Mouse (Mus musculus): ENCODE measurements around the gene Nnmt. TPM values are rescaled to one million over a fixed set of nuclear protein-coding genes. Genes with fewer than 3 reads are reported as not detected.

Nnmt gene
- polyA plus RNA-seq, 2 experiments, result 2.9 to 13.4 TPM

DNA sequence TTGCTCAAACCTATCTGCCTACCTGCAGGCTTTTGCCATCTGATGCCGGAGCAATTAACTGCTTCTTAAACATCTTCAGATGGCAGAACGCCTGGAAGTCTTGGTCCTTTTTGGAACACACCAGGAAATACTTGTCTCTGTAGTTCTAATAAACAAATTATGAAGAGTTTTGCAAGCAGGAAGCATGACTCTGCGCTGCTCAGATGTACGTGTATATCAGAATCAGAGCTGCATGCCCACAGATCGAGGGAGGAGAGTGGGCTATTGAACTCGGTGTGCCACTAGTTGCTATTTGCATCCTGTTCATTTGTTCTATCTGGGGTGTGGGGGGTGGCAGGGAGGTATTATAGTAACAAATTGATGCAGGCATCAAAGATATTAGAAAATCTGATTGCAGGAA lies 28.2 kb upstream of the Nnmt start:
- H3K36me3 ChIP-seq (ENCODE audit: control insufficient read depth, insufficient read depth, low read length), result no peaks in the 10 kb centered on the region
- 67% methylated on average over 6 of the region's 6 CpGs for WGBS
- no peak overlapping the region for H3K27ac ChIP-seq (replicated peaks; ENCODE audit: low read depth, low read length)
- no peaks in the 10 kb centered on the region for H3K27me3 ChIP-seq (ENCODE audit: control insufficient read depth, insufficient read depth, low read length)
- H3K4me1 ChIP-seq (ENCODE audit: control insufficient read depth, insufficient read depth, low read length), result no peaks in the 10 kb centered on the region
- DNase-seq (ENCODE audit: low spot score) (peak; percentile 1), ATAC-seq (ENCODE audit: low FRiP score, low read depth) (no peak)
- no peaks in the 10 kb centered on the region for H3K9me3 ChIP-seq (ENCODE audit: control insufficient read depth, low read length)
- TF ChIP-seq POLR2A (IDR thresholded peaks at IDR 0.05; ENCODE audit: borderline replicate concordance, extremely low read depth, insufficient read depth, insufficient read length), result no peak
- no peak overlapping the region for H3K4me2 ChIP-seq (replicated peaks; ENCODE audit: low read depth, low read length, severe bottlenecking)
- no peak overlapping the region for H3K4me3 ChIP-seq (replicated peaks; ENCODE audit: low read length)
- no peak overlapping the region for H3K9ac ChIP-seq (ENCODE audit: low read depth, low read length, severe bottlenecking)

DNA sequence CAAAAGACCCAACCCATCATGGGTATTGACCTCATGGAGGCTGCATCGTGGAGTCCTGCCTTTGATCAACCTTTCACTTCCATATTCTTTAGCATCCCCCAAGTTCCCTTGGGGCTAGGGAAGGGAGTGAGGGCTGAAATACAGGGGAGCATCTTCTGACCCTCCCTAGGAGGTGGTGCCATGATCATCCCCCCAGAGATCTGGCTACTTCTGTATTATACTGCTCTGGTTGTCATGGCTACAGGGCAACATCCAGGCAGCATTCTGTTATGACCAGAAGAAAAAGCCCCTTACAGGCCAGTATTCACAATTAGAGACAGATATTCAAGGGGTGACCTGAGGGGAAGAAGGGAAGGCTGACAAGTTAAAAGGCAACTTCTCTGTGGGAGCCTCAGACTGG lies 14.3 kb upstream of the Nnmt start:
- no peak overlapping the region for H3K4me2 ChIP-seq (replicated peaks; ENCODE audit: low read depth, low read length, severe bottlenecking)
- WGBS, result 74% methylated on average over 1 of the region's 1 CpGs
- TF ChIP-seq POLR2A (IDR thresholded peaks at IDR 0.05; ENCODE audit: borderline replicate concordance, extremely low read depth, insufficient read depth, insufficient read length), result no peak

DNA sequence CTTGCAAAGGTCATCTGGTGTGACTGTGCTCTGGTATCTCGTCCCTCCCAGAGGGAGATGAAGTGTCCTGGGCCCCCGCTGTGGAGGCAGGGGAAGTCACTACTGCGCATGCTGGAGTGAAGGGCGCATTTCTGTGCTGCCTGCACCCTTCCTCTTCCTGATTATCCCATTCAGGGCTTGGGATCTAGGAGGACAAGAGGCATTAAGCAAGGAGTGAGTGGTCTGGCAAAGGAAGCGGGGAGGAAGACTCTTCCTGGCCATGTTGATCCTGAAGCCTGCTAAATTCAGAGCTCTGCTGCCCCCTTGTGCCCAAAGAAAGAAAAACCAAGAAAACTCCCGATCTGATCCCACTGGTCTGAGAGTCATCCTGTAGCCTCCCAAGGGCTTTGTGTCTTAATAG lies 13.6 kb upstream of the Nnmt start:
- peak overlapping the region; percentile 31; the same call in 1 of the 2 replicates for H3K4me2 ChIP-seq (replicated peaks; ENCODE audit: low read depth, low read length, severe bottlenecking)
- ATAC-seq (ENCODE audit: low FRiP score, low read depth), result no peak; the same call in 1 of the 2 replicates
- H3K27me3 ChIP-seq (ENCODE audit: control insufficient read depth, insufficient read depth, low read length), result no peaks in the 10 kb centered on the region
- H3K36me3 ChIP-seq (ENCODE audit: control insufficient read depth, insufficient read depth, low read length), result no peaks in the 10 kb centered on the region
- 18% methylated on average over 6 of the region's 6 CpGs for WGBS
- DNase-seq (ENCODE audit: low spot score), result peak; percentile 82
- no peak overlapping the region for H3K27ac ChIP-seq (replicated peaks; ENCODE audit: low read depth, low read length)
- H3K9ac ChIP-seq (ENCODE audit: low read depth, low read length, severe bottlenecking), result no peak overlapping the region
- H3K9me3 ChIP-seq (ENCODE audit: control insufficient read depth, low read length), result no peaks in the 10 kb centered on the region
- H3K4me3 ChIP-seq (replicated peaks; ENCODE audit: low read length), result no peak overlapping the region
- TF ChIP-seq POLR2A (IDR thresholded peaks at IDR 0.05; ENCODE audit: borderline replicate concordance, extremely low read depth, insufficient read depth, insufficient read length), result no peak
- no peaks in the 10 kb centered on the region for H3K4me1 ChIP-seq (ENCODE audit: control insufficient read depth, insufficient read depth, low read length)

More for the DNA sequence above, 14.3 kb upstream of the Nnmt start:
- no peak for DNase-seq (ENCODE audit: low spot score)
- ATAC-seq (ENCODE audit: low FRiP score, low read depth), result no peak
- H3K4me1 ChIP-seq (ENCODE audit: control insufficient read depth, insufficient read depth, low read length), result no peaks in the 10 kb centered on the region
- H3K27ac ChIP-seq (replicated peaks; ENCODE audit: low read depth, low read length), result no peak overlapping the region
- no peaks in the 10 kb centered on the region for H3K27me3 ChIP-seq (ENCODE audit: control insufficient read depth, insufficient read depth, low read length)
- H3K9ac ChIP-seq (ENCODE audit: low read depth, low read length, severe bottlenecking), result no peak overlapping the region
- no peak overlapping the region for H3K4me3 ChIP-seq (replicated peaks; ENCODE audit: low read length)
- no peaks in the 10 kb centered on the region for H3K36me3 ChIP-seq (ENCODE audit: control insufficient read depth, insufficient read depth, low read length)
- H3K9me3 ChIP-seq (ENCODE audit: control insufficient read depth, low read length), result no peaks in the 10 kb centered on the region

DNA sequence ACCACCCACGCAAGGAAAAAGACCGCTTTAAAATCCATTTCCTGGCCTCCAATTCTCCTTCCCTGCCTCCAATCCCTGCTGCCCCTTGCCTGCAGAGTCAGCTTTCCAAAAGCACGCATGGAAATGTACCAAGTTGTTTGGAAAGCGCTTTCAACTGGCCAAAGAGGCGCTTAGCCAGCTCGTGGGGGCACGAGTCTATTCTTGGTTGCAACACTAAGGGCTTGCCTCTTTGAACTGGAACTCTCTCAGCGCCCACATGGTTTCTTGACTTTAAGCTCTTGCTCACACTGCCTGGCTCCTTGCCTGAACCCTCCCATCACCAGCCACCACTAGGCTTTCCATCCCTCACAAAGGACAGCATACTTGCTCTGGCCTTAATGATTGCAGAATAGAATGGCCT lies 13.2 kb upstream of the Nnmt start:
- Histone ChIP-seq H3K4me1 (ENCODE audit: control insufficient read depth, insufficient read depth, low read length) (no peaks in the 10 kb centered on the region), H3K27ac (replicated peaks; ENCODE audit: low read depth, low read length) (no peak overlapping the region), H3K9ac (ENCODE audit: low read depth, low read length, severe bottlenecking) (no peak overlapping the region), H3K4me3 (replicated peaks; ENCODE audit: low read length) (no peak overlapping the region), H3K27me3 (ENCODE audit: control insufficient read depth, insufficient read depth, low read length) (no peaks in the 10 kb centered on the region), H3K36me3 (ENCODE audit: control insufficient read depth, insufficient read depth, low read length) (no peaks in the 10 kb centered on the region), H3K9me3 (ENCODE audit: control insufficient read depth, low read length) (no peaks in the 10 kb centered on the region), H3K4me2 (replicated peaks; ENCODE audit: low read depth, low read length, severe bottlenecking) (no peak overlapping the region)
- ATAC-seq (ENCODE audit: low FRiP score, low read depth), result no peak
- no peak for DNase-seq (ENCODE audit: low spot score)
- WGBS, result 81% methylated on average over 8 of the region's 8 CpGs
- no peak for TF ChIP-seq POLR2A (IDR thresholded peaks at IDR 0.05; ENCODE audit: borderline replicate concordance, extremely low read depth, insufficient read depth, insufficient read length)

DNA sequence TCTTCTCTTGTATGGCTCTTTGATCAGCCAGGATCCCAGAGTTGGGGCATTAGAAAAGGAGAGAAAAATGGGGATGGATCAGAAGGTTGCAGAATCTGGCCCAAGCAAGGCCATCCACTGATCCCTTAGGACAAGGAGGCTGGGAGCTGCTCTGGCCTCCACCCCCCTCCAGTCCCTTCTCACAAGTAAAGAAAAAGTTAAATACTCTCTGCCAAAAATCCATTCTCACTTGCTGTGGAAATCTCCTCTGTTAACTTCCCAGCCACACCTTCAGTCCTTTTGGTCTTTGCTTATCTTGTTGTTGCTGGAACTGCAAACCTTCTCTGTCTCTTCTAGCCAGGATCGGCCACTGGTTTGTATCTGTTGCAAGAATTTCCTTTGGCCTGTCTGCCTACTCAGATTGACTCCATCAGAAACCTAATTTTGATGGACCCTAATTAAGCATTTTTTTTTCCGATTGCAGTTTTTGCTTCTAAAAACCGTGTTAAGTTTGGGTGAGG lies 12.6 kb upstream of the Nnmt start:
- Histone ChIP-seq H3K9me3 (ENCODE audit: control insufficient read depth, low read length) (no peaks in the 10 kb centered on the region), H3K4me1 (ENCODE audit: control insufficient read depth, insufficient read depth, low read length) (no peaks in the 10 kb centered on the region), H3K4me2 (replicated peaks; ENCODE audit: low read depth, low read length, severe bottlenecking) (no peak overlapping the region), H3K9ac (ENCODE audit: low read depth, low read length, severe bottlenecking) (no peak overlapping the region), H3K4me3 (replicated peaks; ENCODE audit: low read length) (no peak overlapping the region), H3K27ac (replicated peaks; ENCODE audit: low read depth, low read length) (no peak overlapping the region), H3K36me3 (ENCODE audit: control insufficient read depth, insufficient read depth, low read length) (no peaks in the 10 kb centered on the region), H3K27me3 (ENCODE audit: control insufficient read depth, insufficient read depth, low read length) (no peaks in the 10 kb centered on the region)
- ATAC-seq (ENCODE audit: low FRiP score, low read depth) (no peak), DNase-seq (ENCODE audit: low spot score) (no peak)
- 84% methylated on average over 3 of the region's 3 CpGs for WGBS
- no peak for TF ChIP-seq POLR2A (IDR thresholded peaks at IDR 0.05; ENCODE audit: borderline replicate concordance, extremely low read depth, insufficient read depth, insufficient read length)

DNA sequence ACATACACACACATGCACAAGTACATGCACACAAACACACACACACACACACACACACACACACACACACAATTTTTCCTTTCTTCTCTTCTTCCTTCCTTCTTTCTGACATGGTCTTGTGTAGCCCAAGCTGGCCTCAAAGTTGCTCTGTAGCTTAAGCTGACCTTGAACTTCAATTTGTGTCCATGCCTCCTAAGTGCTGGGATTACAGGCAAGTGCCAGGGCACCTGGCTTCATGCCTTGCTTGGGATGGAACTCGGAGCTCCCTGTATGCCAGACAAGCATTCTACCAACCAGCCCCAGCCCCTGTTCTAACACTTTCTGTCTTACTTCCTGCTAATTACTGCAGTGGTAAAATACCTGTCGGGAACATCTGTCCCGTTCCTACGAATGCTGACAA lies 8.3 kb upstream of the Nnmt start:
- ATAC-seq (ENCODE audit: low FRiP score, low read depth), result no peak
- no peak for TF ChIP-seq POLR2A (IDR thresholded peaks at IDR 0.05; ENCODE audit: borderline replicate concordance, extremely low read depth, insufficient read depth, insufficient read length)
- DNase-seq (ENCODE audit: low spot score), result no peak
- WGBS, result 74% methylated on average over 4 of the region's 4 CpGs
- no peak overlapping the region for H3K9ac ChIP-seq (ENCODE audit: low read depth, low read length, severe bottlenecking)
- H3K4me2 ChIP-seq (replicated peaks; ENCODE audit: low read depth, low read length, severe bottlenecking), result no peak overlapping the region
- H3K27me3 ChIP-seq (ENCODE audit: control insufficient read depth, insufficient read depth, low read length), result no peaks in the 10 kb centered on the region
- H3K36me3 ChIP-seq (ENCODE audit: control insufficient read depth, insufficient read depth, low read length), result no peaks in the 10 kb centered on the region
- H3K4me3 ChIP-seq (replicated peaks; ENCODE audit: low read length), result no peak overlapping the region
- H3K4me1 ChIP-seq (ENCODE audit: control insufficient read depth, insufficient read depth, low read length), result no peaks in the 10 kb centered on the region
- no peaks in the 10 kb centered on the region for H3K9me3 ChIP-seq (ENCODE audit: control insufficient read depth, low read length)
- H3K27ac ChIP-seq (replicated peaks; ENCODE audit: low read depth, low read length), result no peak overlapping the region
